8 mouse cellular contexts compared by ENCODE assay signal in the genomic region with DNA sequence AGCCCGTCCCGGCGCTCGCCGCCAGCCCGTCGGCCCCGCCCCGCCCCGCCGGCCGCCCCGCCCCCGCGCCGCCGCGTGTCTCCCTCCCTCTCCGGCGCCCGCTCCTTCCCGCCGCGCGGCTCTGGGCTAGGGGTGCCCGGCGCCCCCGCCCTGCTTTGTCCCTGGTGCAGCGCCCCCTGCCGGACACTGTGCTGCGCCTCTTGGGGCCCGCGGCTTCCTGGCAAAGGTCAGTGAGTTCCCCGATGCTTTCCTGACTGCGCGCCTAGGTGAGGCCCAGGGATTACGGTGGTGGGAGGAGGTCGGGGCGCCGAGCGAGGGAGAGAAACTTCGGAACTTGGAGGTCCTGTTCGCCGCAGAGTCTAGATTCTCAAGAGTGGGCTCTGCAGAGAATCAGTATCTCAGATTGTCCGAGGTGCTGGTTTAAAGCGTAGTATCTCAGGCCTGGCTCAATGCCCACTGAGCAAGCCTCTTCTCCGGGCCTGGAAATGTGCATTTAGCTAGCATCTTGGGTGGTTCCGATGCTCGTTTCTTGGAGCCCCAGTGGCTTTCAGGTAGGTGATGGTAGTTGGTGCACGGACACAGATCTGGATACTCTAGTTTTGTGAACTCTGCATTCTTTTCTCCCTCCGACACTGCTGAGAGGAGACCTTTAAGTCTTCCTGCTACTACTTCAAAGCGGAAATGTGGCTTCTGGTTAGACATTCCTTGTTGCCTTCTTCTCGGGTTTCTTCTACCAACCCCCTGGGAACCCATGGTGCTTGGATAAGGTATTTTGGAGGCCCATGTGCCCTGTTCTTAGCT. TPM values are rescaled to one million over a fixed set of nuclear protein-coding genes. Genes with fewer than 3 reads are reported as not detected.
DNase-seq lines count a peak whose midpoint lies in the region; ATAC-seq and TF ChIP-seq lines count a peak whose summit lies in the region.

A gene (plus strand): TSS at position 74 of the 801 bp plus-strand sequence.

- TF ChIP-seq CTCF in gastrocnemius, adult 2 months (IDR thresholded peaks at IDR 0.05) = peak; percentile 89

- H3K9ac ChIP-seq in hindbrain, embryonic 16.5 days (ENCODE audit: low read depth, low read length) = peak within 1 kb of the TSS; percentile 88

- H3K9me3 ChIP-seq in hindbrain, embryonic 16.5 days (ENCODE audit: control insufficient read depth, low read length) = no peaks in the 10 kb centered on the region

- H3K4me3 ChIP-seq in gastrocnemius, adult 2 months = peak within 1 kb of the TSS; percentile 87
- H3K4me3 ChIP-seq in hindbrain, embryonic 16.5 days (ENCODE audit: low read length) = peak within 1 kb of the TSS; percentile 80

- WGBS in hindbrain, embryonic 16.5 days = 1% methylated on average over 45 of the region's 53 CpGs

- peak within 1 kb of the TSS; percentile 93 for H3K4me2 ChIP-seq in hindbrain, embryonic 16.5 days (ENCODE audit: low read length)

- peak; percentile 83 for ATAC-seq in activated CD4-positive, CD25-positive, alpha-beta regulatory T cell, adult 4 months
- ATAC-seq in common myeloid progenitor, adult 5-6 weeks (replicated peaks; ENCODE audit: low read depth, poor library complexity, severe bottlenecking) = peak; percentile 74
- peak; percentile 85 for ATAC-seq in hindbrain, embryonic 16.5 days
- ATAC-seq in megakaryocyte, adult 5-6 weeks (ENCODE audit: poor library complexity, severe bottlenecking) = peak; percentile 82

- intact Hi-C loops in gastrocnemius, adult 2 months (cut with DNase I) = loop anchor here (1.0 kb wide), 2 partner anchors 27 to 35 kb away; no protein-coding TSS in a partner anchor

- H3K36me3 ChIP-seq in hindbrain, embryonic 16.5 days (ENCODE audit: control insufficient read depth, insufficient read depth, low read length) = no peaks in the 10 kb centered on the region

- H3K27me3 ChIP-seq in hindbrain, embryonic 16.5 days (replicated peaks; ENCODE audit: control insufficient read depth, insufficient read depth, low read length) = no peaks in the 10 kb centered on the region

- peak within 1 kb of the TSS; percentile 87 for H3K27ac ChIP-seq in gastrocnemius, adult 2 months
- H3K27ac ChIP-seq in hindbrain, embryonic 16.5 days (ENCODE audit: low read depth, low read length) = peak within 1 kb of the TSS; percentile 78

- peak; percentile 97 for DNase-seq in gastrocnemius, adult 2 months
- peak; percentile 74 to 78 for DNase-seq in left cerebral cortex, adult 8-10 months (ENCODE audit: low spot score in 2 of 2)
- peak; percentile 88 for DNase-seq in right cerebral cortex, adult 18-20 months
- DNase-seq in urinary bladder, postnatal 10 days (ENCODE audit: low spot score) = peak; percentile 93

- peaks cover 32% of the 10 kb centered on the region for H3K4me1 ChIP-seq in hindbrain, embryonic 16.5 days (ENCODE audit: control insufficient read depth, insufficient read depth, low read depth, low read length)

RNA-seq across cellular contexts. Expression of the gene that starts here (rescaled TPM):
- 10 to 100 TPM; 32.9 to 42.3 TPM for polyA plus RNA-seq in activated CD4-positive, CD25-positive, alpha-beta regulatory T cell, adult 4 months (2017; shearing (Covaris generic))
- 13.0 and 28.6 TPM in 2 replicates for total RNA-seq in common myeloid progenitor, adult 5-6 weeks (2017)
- 1 to 10 TPM; 2.9 to 3.5 TPM for total RNA-seq in gastrocnemius, adult 2 months (2021)
- polyA plus RNA-seq in hindbrain, embryonic 16.5 days (2015; fragmentation: Nextera tagmentation; extraction: Ambion mirVana) = 26.4 and 26.7 TPM in 2 replicates
- total RNA-seq in left cerebral cortex, adult 8-10 months (2022) = 10 to 100 TPM; 21.5 to 34.3 (median 25.6) TPM
- 19.0 and 19.3 TPM in 2 replicates for total RNA-seq in megakaryocyte, adult 5-6 weeks (2015)
- 7.2 and 10.9 TPM in 2 replicates for total RNA-seq in megakaryocyte, adult 5-6 weeks (2017)

Comparison
In these comparisons a context has a peak if more than half of its experiments do, and no peak if none do; other contexts are left out.
1. Peak in every context shown above with its lines: DNase-seq, ATAC-seq, H3K4me3 ChIP-seq and H3K27ac ChIP-seq.